Mouse (Mus musculus) neutrophil, adult 5-6 weeks (primary cell): Measurements from ENCODE around the gene Vash2. TPM values are rescaled to one million over a fixed set of nuclear protein-coding genes. Genes with fewer than 3 reads are reported as not detected.
"Not testable (repeated sequence)": the region's sequence is repeated elsewhere in the genome, so short reads cannot be mapped to it uniquely, and the experiment has no call there.

Experiments
- ATAC-seq: fragments of 151-379, 151-347 bp; 2 replicates; pipeline ENCODE4 v1.8.0; 2017; ENCODE audit warnings: mild to moderate bottlenecking, moderate TSS enrichment; ENCODE audit not compliant: insufficient number of reproducible peaks, poor library complexity, low FRiP score, severe bottlenecking; ENCODE audit errors: extremely low read depth
- total RNA-seq: library from RNA; stranded (forward); fragments of 200-1000 nt; gene quantifications from 2 replicates; pipeline ENCODE4 v1.2.3, GENCODE M21; 2017

Gene Vash2
- total RNA-seq, 1 experiment from 2014 or later, result 0.23 TPM

- no peak for ATAC-seq
These were observed 48.9 kb downstream of the Vash2 start for GRCm38 (mm10) chr1:190930181-190930580.

GRCm38 (mm10) chr1:190929010-190929695 lies 49.9 kb downstream of the Vash2 start:
- ATAC-seq, result no peak

GRCm38 (mm10) chr1:190928370-190929009 lies 50.6 kb downstream of the Vash2 start:
- ATAC-seq, result peak; percentile 96

- no peak for ATAC-seq
These were observed 51.2 kb downstream of the Vash2 start for GRCm38 (mm10) chr1:190927751-190928369.

- no peak for ATAC-seq
These were observed 51.8 kb downstream of the Vash2 start for GRCm38 (mm10) chr1:190927311-190927710.

GRCm38 (mm10) chr1:190924812-190925211 lies 54.3 kb downstream of the Vash2 start, which contains the start of gene Angel2:
Gene Angel2 (plus strand): TSS chr1:190925112.
- not testable (repeated sequence) for ATAC-seq

GRCm38 (mm10) chr1:190919725-190920469 lies 59.2 kb downstream of the Vash2 start:
- ATAC-seq, result no peak

- ATAC-seq, result no peak
These were observed 60.2 kb downstream of the Vash2 start for GRCm38 (mm10) chr1:190918938-190919337.

GRCm38 (mm10) chr1:190912623-190913022 lies 66.5 kb downstream of the Vash2 start:
- no peak for ATAC-seq

GRCm38 (mm10) chr1:190911415-190912123 lies 67.5 kb downstream of the Vash2 start, which contains the start of gene Rps6kc1:
Gene Rps6kc1 (minus strand): TSS chr1:190911770.
- peak; percentile 35 for ATAC-seq

- no peak for ATAC-seq
These were observed 68.3 kb downstream of the Vash2 start for GRCm38 (mm10) chr1:190910836-190911235.

GRCm38 (mm10) chr1:190904714-190905113 lies 74.4 kb downstream of the Vash2 start:
- no peak for ATAC-seq

GRCm38 (mm10) chr1:190904136-190904535 lies 75.0 kb downstream of the Vash2 start:
- no peak for ATAC-seq

GRCm38 (mm10) chr1:190901082-190901481 lies 78.0 kb downstream of the Vash2 start:
- ATAC-seq, result no peak

- no peak for ATAC-seq
These were observed 80.1 kb downstream of the Vash2 start for GRCm38 (mm10) chr1:190898899-190899575.

- no peak for ATAC-seq
These were observed 80.9 kb downstream of the Vash2 start for GRCm38 (mm10) chr1:190898186-190898585.
